ENCODE assay signal across 7 mouse cellular contexts in the genomic region with DNA sequence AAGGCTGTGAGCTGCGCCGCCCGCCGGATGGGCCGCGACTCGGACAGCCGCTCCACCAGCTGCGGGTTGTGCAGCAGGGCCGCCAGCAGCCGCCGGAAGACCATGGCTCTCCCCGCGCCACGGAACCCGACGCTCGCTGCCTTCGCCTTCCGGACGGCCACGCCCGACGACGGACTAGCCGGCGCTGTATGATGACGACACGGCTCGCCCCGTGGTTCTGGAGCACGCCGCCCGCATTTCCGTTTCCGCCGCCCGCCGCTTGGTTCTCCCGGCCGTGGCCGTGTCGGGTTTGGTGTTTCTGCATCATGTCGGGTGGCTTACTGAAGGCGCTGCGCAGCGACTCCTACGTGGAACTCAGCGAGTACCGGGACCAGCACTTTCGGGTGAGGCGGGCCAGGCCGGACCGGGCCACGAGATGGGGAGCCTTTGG. TPM values are rescaled to one million over a fixed set of nuclear protein-coding genes. Genes with fewer than 3 reads are reported as not detected.
A peak's percentile ranks its signal among the peaks of the same experiment; 100 is the strongest.
DNase-seq lines count a peak whose midpoint lies in the region; ATAC-seq and TF ChIP-seq lines count a peak whose summit lies in the region.

Gene 0610012G03Rik (minus strand): TSS at position 150 of the 430 bp plus-strand sequence.
Gene Ncbp2 (plus strand): TSS at position 169 of the 430 bp plus-strand sequence.

- TF ChIP-seq POLR2A in small intestine, adult 2 months (IDR thresholded peaks at IDR 0.05; ENCODE audit: low read depth, low read length), result peak; percentile 76

- H3K9me3 ChIP-seq in intestine, postnatal 0 days (ENCODE audit: control insufficient read depth), result no peaks in the 10 kb centered on the region
- H3K9me3 ChIP-seq in midbrain, embryonic 12.5 days, result no peaks in the 10 kb centered on the region

- peak within 1 kb of the TSS; percentile 95 for H3K27ac ChIP-seq in intestine, postnatal 0 days (ENCODE audit: low read depth, low read length)
- peak within 1 kb of the TSS; percentile 87 for H3K27ac ChIP-seq in midbrain, embryonic 12.5 days (replicated peaks)
- H3K27ac ChIP-seq in small intestine, adult 2 months (ENCODE audit: insufficient read depth, low read depth, low read length), result peak within 1 kb of the TSS; percentile 78

- H3K27me3 ChIP-seq in intestine, postnatal 0 days (replicated peaks; ENCODE audit: control insufficient read depth, insufficient read depth, low read length), result no peaks in the 10 kb centered on the region
- no peaks in the 10 kb centered on the region for H3K27me3 ChIP-seq in midbrain, embryonic 12.5 days
- no peaks in the 10 kb centered on the region for H3K27me3 ChIP-seq in small intestine, adult 2 months (ENCODE audit: control insufficient read depth, insufficient read depth, low read length)

- 0 out of 2 replicates have a peak, but pooled peaks cover 3% of the 10 kb centered on the region for H3K4me1 ChIP-seq in intestine, postnatal 0 days (replicated peaks; ENCODE audit: control insufficient read depth, insufficient read depth, low read length)
- H3K4me1 ChIP-seq in midbrain, embryonic 12.5 days, result peaks cover 37% of the 10 kb centered on the region
- H3K4me1 ChIP-seq in small intestine, adult 2 months (ENCODE audit: control insufficient read depth, insufficient read depth, insufficient read length, low read length), result peaks cover 6% of the 10 kb centered on the region

- TF ChIP-seq CTCF in intestine, postnatal 0 days (IDR thresholded peaks at IDR 0.05; ENCODE audit: low read depth), result peak; percentile 34
- no peak for TF ChIP-seq CTCF in small intestine, adult 2 months (IDR thresholded peaks at IDR 0.05; ENCODE audit: extremely low read depth, insufficient read length, insufficient replicate concordance, low read depth, low read length)

- H3K4me3 ChIP-seq in intestine, postnatal 0 days (ENCODE audit: low read depth, low read length), result peak within 1 kb of the TSS; percentile 92
- peak within 1 kb of the TSS; percentile 83 for H3K4me3 ChIP-seq in midbrain, embryonic 12.5 days
- peak within 1 kb of the TSS; percentile 78 for H3K4me3 ChIP-seq in small intestine, adult 2 months (ENCODE audit: low read depth, low read length)

- H3K9ac ChIP-seq in intestine, postnatal 0 days (ENCODE audit: low read depth, low read length), result peak within 1 kb of the TSS; percentile 93
- H3K9ac ChIP-seq in midbrain, embryonic 12.5 days (replicated peaks), result peak within 1 kb of the TSS; percentile 85

- 0 out of 2 replicates have a peak, but pooled peaks cover 12% of the 10 kb centered on the region for H3K36me3 ChIP-seq in intestine, postnatal 0 days (ENCODE audit: control insufficient read depth, insufficient read depth)
- H3K36me3 ChIP-seq in midbrain, embryonic 12.5 days, result peaks cover 8% of the 10 kb centered on the region; the same call in 1 of the 2 replicates
- peaks cover 1% of the 10 kb centered on the region; the same call in 1 of the 2 replicates for H3K36me3 ChIP-seq in small intestine, adult 2 months (ENCODE audit: control insufficient read depth, insufficient read depth, low read length)

- intact Hi-C loops in left cerebral cortex, postnatal 4 days (cut with DNase I), result no loop called here

- peak within 1 kb of the TSS; percentile 88 for H3K4me2 ChIP-seq in intestine, postnatal 0 days (replicated peaks; ENCODE audit: low read depth)
- peak within 1 kb of the TSS; percentile 86 for H3K4me2 ChIP-seq in midbrain, embryonic 12.5 days (replicated peaks)

- ATAC-seq in intestine, postnatal 0 days, result peak; percentile 88
- peak; percentile 90 for ATAC-seq in midbrain, embryonic 12.5 days (ENCODE audit: low FRiP score, low read depth)

- peak; percentile 91 for DNase-seq in adrenal gland, adult 8-10 months
- DNase-seq in embryo, embryonic 9.5 days (ENCODE audit: extremely low spot score), result peak; percentile 96
- DNase-seq in gonadal fat pad, adult 2 months (ENCODE audit: low read depth), result no peak
- DNase-seq in left cerebral cortex, postnatal 4 days, result peak; percentile 97

- under 1% methylated on average over 55 of the region's 55 CpGs for WGBS in intestine, postnatal 0 days
- WGBS in midbrain, embryonic 12.5 days, result under 1% methylated on average over 55 of the region's 55 CpGs
- under 1% methylated on average over 54 of the region's 55 CpGs for WGBS in small intestine, adult 2 months

RNA-seq across cellular contexts. Expression of gene 0610012G03Rik, which starts in this region (rescaled TPM):
- total RNA-seq in adrenal gland, adult 8-10 months (2022), result 10 to 100 TPM; 29.1 to 39.8 (median 35.2) TPM
- 48.7 and 49.8 TPM in 2 replicates for polyA plus RNA-seq in gonadal fat pad, adult 2 months (2012; rRNA removed)
- polyA plus RNA-seq in intestine, postnatal 0 days (2015; fragmentation: Nextera tagmentation; extraction: Ambion mirVana), result 203 and 214 TPM in 2 replicates
- 10 to 100 TPM; 51.0 to 51.6 TPM for total RNA-seq in left cerebral cortex, postnatal 4 days (2021)
- polyA plus RNA-seq in midbrain, embryonic 12.5 days (2016; fragmentation: Nextera tagmentation; extraction: Ambion mirVana), result 81.7 and 83.7 TPM in 2 replicates
- 117 and 179 TPM in 2 replicates for polyA plus RNA-seq in small intestine, adult 2 months (2012; rRNA removed)

RNA-seq across cellular contexts. Expression of gene Ncbp2, which starts in this region (rescaled TPM):
- total RNA-seq in adrenal gland, adult 8-10 months (2022), result 10 to 100 TPM; 54.1 to 65.4 (median 62.4) TPM
- polyA plus RNA-seq in gonadal fat pad, adult 2 months (2012; rRNA removed), result 14.5 and 36.0 TPM in 2 replicates
- polyA plus RNA-seq in intestine, postnatal 0 days (2015; fragmentation: Nextera tagmentation; extraction: Ambion mirVana), result 24.7 and 28.4 TPM in 2 replicates
- total RNA-seq in left cerebral cortex, postnatal 4 days (2021), result 10 to 100 TPM; 51.6 to 54.4 TPM
- polyA plus RNA-seq in midbrain, embryonic 12.5 days (2016; fragmentation: Nextera tagmentation; extraction: Ambion mirVana), result 131 and 135 TPM in 2 replicates
- polyA plus RNA-seq in small intestine, adult 2 months (2012; rRNA removed), result 0.36 and 0.99 TPM in 2 replicates
